Mouse (Mus musculus) limb, embryonic 14.5 days (tissue): ENCODE measurements around the gene Bbs12. TPM values are rescaled to one million over a fixed set of nuclear protein-coding genes. Genes with fewer than 3 reads are reported as not detected.

Experiments used
- ATAC-seq: fragments of 200-750 bp; cut with Nextera tagmentation; 2 replicates; pipeline ENCODE4 v1.8.0; 2017; ENCODE audit warnings: low read depth, moderate number of reproducible peaks, moderate TSS enrichment; ENCODE audit not compliant: low FRiP score
- DNase-seq: peaks from one replicate; pipeline ENCODE4 v3.0.0-alpha.2; 2015; ENCODE audit warnings: low spot score
- H3K27ac ChIP-seq: fragments of 300-500 bp; sonication (generic); replicated peaks from 2 replicates; pipeline ENCODE4 v1.5.1; 2014; ENCODE audit warnings: low read depth, mild to moderate bottlenecking, low read length, moderate library complexity, mixed read lengths
- H3K27me3 ChIP-seq: fragments of 300-500 bp; sonication (generic); 2 replicates; pipeline ENCODE4 v1.6.1; 2014; ENCODE audit warnings: low read length, mixed read lengths; ENCODE audit not compliant: control insufficient read depth, insufficient read depth
- H3K36me3 ChIP-seq: fragments of 300-500 bp; sonication (generic); 2 replicates; pipeline ENCODE4 v1.6.1; 2014; ENCODE audit warnings: mild to moderate bottlenecking, low read length, moderate library complexity, mixed read lengths; ENCODE audit not compliant: control insufficient read depth, insufficient read depth
- H3K4me1 ChIP-seq: fragments of 300-500 bp; sonication (generic); 2 replicates; pipeline ENCODE4 v1.6.1; 2014; ENCODE audit warnings: antibody characterized with exemption, low read length, mixed read lengths; ENCODE audit not compliant: control insufficient read depth, insufficient read depth
- H3K4me2 ChIP-seq: fragments of 300-500 bp; sonication (generic); replicated peaks from 2 replicates; pipeline ENCODE4 v1.6.1; 2014; ENCODE audit warnings: low read depth, mild to moderate bottlenecking, low read length, moderate library complexity; ENCODE audit not compliant: severe bottlenecking
- H3K4me3 ChIP-seq: fragments of 300-500 bp; sonication (generic); replicated peaks from 2 replicates; pipeline ENCODE4 v1.5.1; 2014; ENCODE audit warnings: low read length
- H3K9ac ChIP-seq: fragments of 300-500 bp; sonication (generic); 2 replicates; pipeline ENCODE4 v1.6.1; 2014; ENCODE audit warnings: mild to moderate bottlenecking, low read depth, low read length, moderate library complexity; ENCODE audit not compliant: severe bottlenecking
- H3K9me3 ChIP-seq: fragments of 300-500 bp; sonication (generic); 2 replicates; pipeline ENCODE4 v1.6.1; 2016; ENCODE audit warnings: low read length; ENCODE audit not compliant: control insufficient read depth
- POLR2A ChIP-seq: fragments of 200-500 bp; IDR thresholded peaks from 2 replicates; pipeline ENCODE4 v1.8.0; 2012; ENCODE audit warnings: inconsistent platforms, mild to moderate bottlenecking, moderate library complexity, borderline replicate concordance; ENCODE audit not compliant: insufficient read depth, insufficient read length; ENCODE audit errors: extremely low read depth
- WGBS: fragments of 180-500 bp; shearing (Covaris S2); extraction: QIAGEN DNeasy Blood & Tissue Kit; methylation state at CpG from one replicate; pipeline ENCODE4 v1.1.7; 2014; 5-methylcytosine and 5-hydroxymethylcytosine counted together
- polyA plus RNA-seq, 2 experiments: library from polyadenylated mRNA; depleted of rRNA in 1 of 2; stranded (reverse) in 1 of 2; unstranded in 1 of 2; fragments of >200 nt; fragmentation: Nextera tagmentation in 1 of 2; extraction: Ambion mirVana in 1 of 2; gene quantifications; 2 replicates each; pipeline versions ENCODE4 v1.2.1 to v1.2.3; 2012 to 2014

Gene Bbs12
- polyA plus RNA-seq, 2 experiments: 7.4 to 7.8 TPM

- H3K9me3 ChIP-seq: no peaks in the 10 kb centered on the region
- DNase-seq: no peak
- no peak for ATAC-seq
- no peak overlapping the region for H3K4me3 ChIP-seq
- H3K4me1 ChIP-seq: no peaks in the 10 kb centered on the region
- no peaks in the 10 kb centered on the region for H3K36me3 ChIP-seq
- no peak overlapping the region for H3K4me2 ChIP-seq
- 76% methylated on average over 6 of the region's 6 CpGs for WGBS
- no peak overlapping the region for H3K27ac ChIP-seq
- H3K27me3 ChIP-seq: no peaks in the 10 kb centered on the region
- TF ChIP-seq POLR2A: no peak
- no peak overlapping the region for H3K9ac ChIP-seq
Measured at GRCm38 (mm10) chr3:37274661-37275060, 37.7 kb upstream of the Bbs12 start.

GRCm38 (mm10) chr3:37280221-37280620, 32.1 kb upstream of the Bbs12 start:
- Histone ChIP-seq H3K9ac (no peak overlapping the region), H3K4me3 (no peak overlapping the region), H3K27me3 (no peaks in the 10 kb centered on the region), H3K36me3 (no peaks in the 10 kb centered on the region), H3K4me1 (no peaks in the 10 kb centered on the region), H3K4me2 (no peak overlapping the region), H3K9me3 (no peaks in the 10 kb centered on the region), H3K27ac (no peak overlapping the region)
- DNase-seq: no peak
- no peak for TF ChIP-seq POLR2A
- ATAC-seq: no peak
- WGBS: 70% methylated on average over 1 of the region's 1 CpGs

- H3K36me3 ChIP-seq: no peaks in the 10 kb centered on the region
- no peak overlapping the region for H3K27ac ChIP-seq
- no peak overlapping the region for H3K9ac ChIP-seq
- H3K27me3 ChIP-seq: no peaks in the 10 kb centered on the region
- no peak overlapping the region for H3K4me2 ChIP-seq
- no peaks in the 10 kb centered on the region for H3K9me3 ChIP-seq
- DNase-seq: no peak
- ATAC-seq: no peak
- 73% methylated on average over 8 of the region's 8 CpGs for WGBS
- H3K4me1 ChIP-seq: no peaks in the 10 kb centered on the region
- H3K4me3 ChIP-seq: no peak overlapping the region
- TF ChIP-seq POLR2A: no peak
Measured at GRCm38 (mm10) chr3:37280871-37281270, 31.5 kb upstream of the Bbs12 start.

DNA sequence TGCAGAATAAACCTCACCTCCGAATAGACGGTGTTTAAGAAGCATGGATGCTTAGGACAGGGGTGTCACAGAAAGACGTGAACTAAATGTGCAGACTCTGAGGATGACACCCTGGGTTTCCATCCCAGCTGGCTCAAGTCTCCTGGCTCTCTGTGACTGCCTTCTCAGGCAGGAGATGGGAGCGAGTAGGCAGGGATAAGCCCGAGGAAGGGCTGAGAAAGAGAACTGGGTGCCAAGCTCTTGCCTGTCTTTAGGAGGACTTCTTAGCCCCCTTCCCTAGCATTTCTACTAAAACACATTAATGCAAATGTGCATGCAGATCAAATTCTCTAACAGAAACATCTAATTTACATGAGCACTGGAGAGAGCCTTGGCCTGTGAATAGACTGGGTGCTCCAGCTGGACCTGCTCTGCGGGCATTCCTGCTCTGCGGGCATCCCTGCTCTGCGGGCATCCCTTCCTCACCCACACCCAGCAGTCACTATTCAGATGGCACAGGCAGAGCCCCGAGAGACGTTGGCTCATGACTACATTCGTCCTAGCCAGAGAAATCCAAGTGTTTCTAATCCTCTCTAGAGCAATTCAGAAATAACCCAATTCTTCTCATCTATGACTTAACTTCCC, 29.9 kb upstream of the Bbs12 start:
- H3K9ac ChIP-seq: no peak overlapping the region
- no peaks in the 10 kb centered on the region for H3K4me1 ChIP-seq
- no peaks in the 10 kb centered on the region for H3K36me3 ChIP-seq
- no peak for TF ChIP-seq POLR2A
- H3K4me3 ChIP-seq: no peak overlapping the region
- ATAC-seq (no peak), DNase-seq (no peak)
- no peaks in the 10 kb centered on the region for H3K27me3 ChIP-seq
- 87% methylated on average over 11 of the region's 11 CpGs for WGBS
- H3K27ac ChIP-seq: no peak overlapping the region
- no peaks in the 10 kb centered on the region for H3K9me3 ChIP-seq
- no peak overlapping the region for H3K4me2 ChIP-seq

GRCm38 (mm10) chr3:37283234-37283633, 29.1 kb upstream of the Bbs12 start:
- H3K36me3 ChIP-seq: no peaks in the 10 kb centered on the region
- H3K4me3 ChIP-seq: no peak overlapping the region
- no peaks in the 10 kb centered on the region for H3K9me3 ChIP-seq
- 86% methylated on average over 4 of the region's 4 CpGs for WGBS
- H3K4me1 ChIP-seq: no peaks in the 10 kb centered on the region
- H3K27me3 ChIP-seq: no peaks in the 10 kb centered on the region
- H3K4me2 ChIP-seq: no peak overlapping the region
- TF ChIP-seq POLR2A: no peak
- no peak for DNase-seq
- no peak for ATAC-seq
- no peak overlapping the region for H3K9ac ChIP-seq
- no peak overlapping the region for H3K27ac ChIP-seq

GRCm38 (mm10) chr3:37289237-37289636, 23.1 kb upstream of the Bbs12 start:
- DNase-seq (no peak), ATAC-seq (no peak)
- Histone ChIP-seq H3K9me3 (no peaks in the 10 kb centered on the region), H3K9ac (no peak overlapping the region), H3K27ac (no peak overlapping the region), H3K4me2 (no peak overlapping the region), H3K27me3 (no peaks in the 10 kb centered on the region), H3K36me3 (no peaks in the 10 kb centered on the region), H3K4me1 (no peaks in the 10 kb centered on the region), H3K4me3 (no peak overlapping the region)
- no peak for TF ChIP-seq POLR2A
- 90% methylated on average over 2 of the region's 2 CpGs for WGBS
